Mouse (Mus musculus) lung, postnatal 25 days (tissue): ENCODE measurements around the gene Ttc21a.

Source experiments
- DNase-seq: peaks from one replicate; pipeline ENCODE4 v3.0.0; 2022; ENCODE audit warnings: low spot score

Ttc21a gene

GRCm38 (mm10) chr9:119976704-119977556, 39.5 kb downstream of the Ttc21a start:
- DNase-seq, result no peak

GRCm38 (mm10) chr9:119977557-119978060, 40.2 kb downstream of the Ttc21a start:
- no peak for DNase-seq

DNA sequence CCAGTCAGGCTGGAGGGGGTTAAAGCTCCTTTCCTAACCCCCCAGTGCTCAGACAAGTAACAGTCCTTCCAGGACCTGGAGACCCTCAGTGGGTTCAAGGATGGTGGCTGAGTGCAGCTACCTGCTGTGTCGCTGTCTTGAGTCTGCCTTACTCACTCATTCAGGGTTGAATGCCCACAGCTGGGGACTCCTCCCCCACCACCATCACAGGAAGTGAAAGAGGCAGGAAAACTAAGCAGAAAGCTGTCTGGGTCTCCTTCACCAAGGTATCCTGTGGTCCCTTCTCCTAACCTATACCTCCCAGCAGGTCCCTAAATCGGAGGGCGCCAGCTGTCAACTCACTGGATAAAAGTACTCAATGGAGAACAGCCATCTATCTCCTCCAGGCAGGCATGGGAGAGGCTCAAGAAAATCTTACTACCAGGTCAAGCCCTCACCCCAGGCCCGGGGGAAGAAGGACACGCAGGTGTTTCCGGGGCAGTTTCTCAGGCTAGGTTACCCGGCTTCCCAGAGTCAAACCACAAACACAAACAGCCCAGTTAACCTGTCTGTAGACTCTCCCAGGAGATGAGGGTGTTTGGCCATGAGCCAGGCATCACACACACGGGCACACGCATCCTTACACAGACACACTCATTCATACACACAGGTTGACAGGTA, 40.9 kb downstream of the Ttc21a start:
- DNase-seq, result no peak

DNA sequence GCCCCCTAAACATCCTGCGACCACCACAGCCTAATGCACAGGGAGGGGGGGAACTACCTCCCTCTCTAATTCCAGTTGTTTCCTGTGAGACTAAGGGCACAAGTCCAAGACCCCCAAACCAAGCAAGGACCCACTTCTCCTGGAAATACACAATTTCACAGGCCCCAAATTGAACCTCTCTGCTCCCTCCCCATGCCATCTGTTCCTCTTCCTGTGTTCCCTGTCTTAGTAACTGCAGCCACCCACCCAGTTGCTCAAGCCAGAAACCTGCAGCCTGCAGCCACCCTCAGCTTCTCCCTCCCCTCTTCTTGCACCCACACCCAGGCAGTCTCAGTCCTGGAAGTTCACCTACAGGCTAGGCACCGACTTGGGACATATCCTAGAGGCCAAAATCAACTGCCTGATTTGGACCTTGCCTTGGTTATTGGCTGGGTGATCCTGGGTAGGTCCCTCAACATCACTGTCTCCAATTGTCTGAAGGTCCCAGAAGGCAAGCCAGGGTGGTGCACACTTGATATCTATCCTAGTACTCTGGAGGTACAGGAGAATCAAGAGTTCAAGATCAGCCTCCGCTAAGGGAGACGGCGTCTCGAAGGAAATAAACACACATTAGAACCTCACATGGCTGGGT, 41.5 kb downstream of the Ttc21a start:
- DNase-seq, result no peak

DNA sequence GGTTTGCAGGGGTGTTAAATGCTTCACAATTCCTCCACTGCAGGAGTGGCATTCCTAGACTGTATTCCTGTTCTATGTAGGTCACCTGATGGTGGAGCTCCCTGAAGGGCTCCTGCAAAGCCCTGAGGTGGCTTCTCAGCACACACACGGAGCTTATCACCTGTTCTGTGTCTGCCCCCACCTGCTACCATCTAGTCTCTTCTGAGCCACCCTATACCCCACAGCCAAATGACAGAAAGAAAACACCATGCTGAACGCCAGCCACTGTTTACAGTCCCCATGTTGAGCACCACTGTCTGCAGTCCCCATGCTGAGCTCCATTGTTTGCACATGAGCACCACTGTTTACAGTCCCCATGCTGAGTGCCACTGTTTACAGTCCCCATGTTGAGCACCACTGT, 42.3 kb downstream of the Ttc21a start:
- DNase-seq, result no peak

DNA sequence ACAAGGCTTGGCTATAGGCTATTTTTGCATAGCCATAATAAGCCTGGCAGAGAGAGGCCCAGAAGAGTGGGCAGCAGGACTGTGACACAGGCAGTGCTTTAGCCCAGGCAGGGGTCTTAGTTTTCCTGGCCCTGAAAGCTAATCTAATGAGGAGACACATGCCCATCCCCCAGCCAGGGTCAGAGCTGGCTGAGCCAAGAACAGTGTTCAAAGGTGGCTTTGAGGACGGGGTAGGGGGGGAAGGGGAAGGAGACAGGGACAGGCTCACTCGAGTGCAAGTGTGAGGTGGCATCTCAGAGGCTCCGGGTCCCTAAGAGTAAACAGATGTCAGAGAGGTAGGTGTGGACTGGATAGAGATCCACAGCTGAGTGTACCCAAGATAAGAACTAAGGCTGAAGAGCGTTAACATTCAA, 43.4 kb downstream of the Ttc21a start:
- no peak for DNase-seq

- peak; percentile 92 for DNase-seq
Observed at GRCm38 (mm10) chr9:119981183-119982179, 44.1 kb downstream of the Ttc21a start.

DNA sequence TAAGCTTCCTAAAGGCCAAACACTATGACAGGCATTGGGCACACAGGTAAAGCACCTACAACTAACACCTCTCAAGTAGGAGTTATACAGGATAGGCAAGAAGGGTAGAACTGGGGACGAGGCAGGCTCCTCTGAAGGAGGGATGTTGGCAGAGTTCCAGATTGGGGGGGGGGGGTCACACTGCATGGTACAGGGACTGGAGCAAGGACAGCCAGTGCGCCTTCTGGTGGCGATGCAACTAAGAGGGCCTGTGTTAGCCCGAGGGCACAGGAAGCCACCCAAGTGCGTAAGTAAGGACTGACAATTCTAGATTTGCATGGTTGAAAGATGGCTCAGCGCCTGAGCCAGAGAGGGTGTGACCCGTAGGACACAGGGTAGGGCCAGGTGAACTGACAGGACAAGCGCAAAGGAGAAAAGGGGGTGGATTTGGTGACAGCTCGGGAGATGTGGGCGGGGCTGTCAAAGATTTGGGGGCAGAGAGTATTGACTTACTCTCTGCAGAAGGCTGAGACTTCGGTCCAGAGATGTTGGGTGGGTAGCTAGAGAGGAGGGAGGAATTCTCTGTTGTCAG, 44.9 kb downstream of the Ttc21a start:
- peak; percentile 87 for DNase-seq

DNA sequence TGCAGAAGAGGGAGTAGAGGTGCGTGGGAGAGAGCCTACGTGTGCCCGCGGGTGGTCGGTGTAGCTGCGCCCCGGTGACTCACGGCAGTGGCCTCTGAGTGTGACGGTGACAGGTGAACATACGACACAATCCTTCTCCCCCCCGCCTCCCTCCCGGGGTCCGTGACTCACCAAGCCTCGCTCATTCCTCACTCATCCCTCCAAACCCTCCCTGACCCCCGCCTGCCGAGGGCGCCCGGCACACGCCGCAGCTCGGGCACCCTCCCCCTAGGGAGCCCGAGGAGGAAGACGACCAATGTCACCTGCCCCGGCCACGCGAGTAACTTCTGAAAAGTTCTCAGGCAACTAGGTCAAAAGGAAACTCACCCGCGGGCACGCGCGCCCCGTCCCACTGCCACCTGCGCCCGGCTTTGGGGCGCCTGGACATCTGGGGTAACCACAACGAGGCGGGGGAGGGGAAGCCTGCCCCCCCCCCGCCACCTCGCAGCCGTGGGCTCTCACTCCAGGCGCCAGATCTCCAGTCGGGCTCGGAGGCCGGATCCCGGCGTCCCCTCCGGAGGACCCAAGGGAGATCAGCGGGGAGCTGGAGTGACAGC, 45.6 kb downstream of the Ttc21a start:
- DNase-seq, result peak; percentile 72

- peak; percentile 94 for DNase-seq
Observed at GRCm38 (mm10) chr9:119983585-119984535, 46.5 kb downstream of the Ttc21a start.

- DNase-seq, result no peak
Observed at GRCm38 (mm10) chr9:119984536-119985011, 47.2 kb downstream of the Ttc21a start, which contains the start of gene Csrnp1. Gene Csrnp1 (minus strand): TSS chr9:119984658.

- no peak for DNase-seq
Observed at GRCm38 (mm10) chr9:119985881-119986574, 48.6 kb downstream of the Ttc21a start.

DNA sequence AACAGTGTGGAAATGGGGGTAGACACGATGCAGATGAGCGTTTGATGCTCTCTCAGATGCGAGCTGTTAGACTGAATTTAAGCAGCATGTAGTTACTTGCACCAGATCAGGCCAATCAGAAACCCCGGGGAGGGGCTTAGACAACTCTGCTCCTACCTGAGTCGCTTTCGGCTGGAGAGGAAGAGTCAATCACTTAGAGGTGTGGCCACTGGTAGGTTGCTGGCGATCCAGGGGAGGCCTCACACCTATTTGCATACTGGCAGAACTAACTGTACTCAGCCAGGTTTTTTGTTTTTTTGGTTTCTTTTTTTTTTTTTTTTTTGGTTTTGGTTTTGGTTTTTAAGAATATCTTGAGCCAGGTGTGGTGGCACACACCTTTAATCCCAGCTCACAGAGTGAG, 50.9 kb downstream of the Ttc21a start:
- no peak for DNase-seq

DNA sequence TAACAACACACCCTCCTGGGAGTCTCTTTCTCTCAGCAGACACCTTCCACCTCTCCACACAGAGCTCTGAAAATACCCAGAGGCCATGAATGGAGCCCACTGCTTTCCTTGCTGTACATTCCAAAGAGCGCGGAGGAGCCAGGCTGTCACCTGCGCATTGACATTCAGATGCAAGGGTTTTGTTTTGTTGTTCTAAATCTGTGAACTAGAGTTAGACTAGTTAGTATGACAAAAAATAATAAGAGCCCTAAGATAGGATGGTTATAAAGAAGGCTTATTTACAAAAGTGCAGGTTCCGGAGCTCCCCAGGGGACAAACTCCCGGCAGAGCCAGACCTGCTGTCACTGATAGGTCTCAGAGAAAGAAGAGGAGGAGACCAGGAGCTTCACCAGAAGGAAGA, 53.9 kb downstream of the Ttc21a start:
- DNase-seq, result no peak

DNA sequence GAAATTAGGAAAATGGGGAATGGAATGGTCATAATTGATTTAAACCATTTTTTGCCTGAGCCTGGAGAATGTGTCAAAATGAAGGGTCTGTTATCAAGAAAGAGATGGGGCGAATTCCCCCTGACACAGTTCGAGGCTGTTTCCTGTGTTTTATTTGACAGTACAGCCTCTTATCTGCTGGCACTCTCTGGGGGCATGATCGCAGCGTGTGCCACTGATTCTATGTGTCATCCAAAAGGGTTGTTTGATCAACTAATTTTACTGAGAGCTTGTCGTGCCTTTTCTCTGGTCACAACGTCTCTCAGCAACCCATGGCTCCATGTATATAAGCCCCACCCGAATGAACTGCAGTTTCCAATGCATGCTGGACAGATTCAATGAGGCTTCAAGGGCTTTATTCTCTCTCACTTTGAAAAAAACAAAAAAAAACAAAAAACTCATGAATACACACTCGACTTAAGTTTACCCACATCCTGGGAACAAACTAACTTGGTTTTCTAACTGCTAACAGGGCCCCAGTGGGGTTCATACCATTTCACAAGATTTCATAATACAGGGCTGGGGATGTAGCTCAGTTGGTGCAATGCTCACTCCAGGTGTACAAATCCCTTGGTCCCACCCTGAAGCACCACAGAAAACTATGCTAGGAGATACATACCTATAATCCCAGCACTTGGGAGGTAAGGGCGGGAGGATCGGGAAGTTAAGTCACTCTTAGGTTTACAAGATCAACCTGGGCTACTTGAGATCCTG, 55.9 kb downstream of the Ttc21a start:
- no peak for DNase-seq

DNA sequence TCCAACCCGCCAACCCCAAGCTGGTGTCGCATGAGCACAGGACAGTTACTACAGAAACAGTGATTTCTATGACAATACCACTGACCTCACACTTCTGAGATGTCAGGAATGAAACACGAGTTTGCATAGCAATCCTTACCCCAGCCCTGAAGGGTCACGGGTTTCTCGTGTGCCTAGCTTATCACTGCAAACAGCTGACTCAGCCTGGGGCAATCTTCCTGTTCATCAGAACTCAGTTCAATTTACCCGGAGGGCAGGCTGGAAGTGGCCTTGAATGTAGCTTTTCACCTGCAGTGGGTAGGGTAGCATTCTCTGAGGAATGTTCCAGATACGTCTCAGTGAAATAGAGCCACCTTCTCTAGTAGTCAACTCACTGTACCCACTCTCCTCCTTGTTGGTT, 56.8 kb downstream of the Ttc21a start:
- DNase-seq, result no peak

DNA sequence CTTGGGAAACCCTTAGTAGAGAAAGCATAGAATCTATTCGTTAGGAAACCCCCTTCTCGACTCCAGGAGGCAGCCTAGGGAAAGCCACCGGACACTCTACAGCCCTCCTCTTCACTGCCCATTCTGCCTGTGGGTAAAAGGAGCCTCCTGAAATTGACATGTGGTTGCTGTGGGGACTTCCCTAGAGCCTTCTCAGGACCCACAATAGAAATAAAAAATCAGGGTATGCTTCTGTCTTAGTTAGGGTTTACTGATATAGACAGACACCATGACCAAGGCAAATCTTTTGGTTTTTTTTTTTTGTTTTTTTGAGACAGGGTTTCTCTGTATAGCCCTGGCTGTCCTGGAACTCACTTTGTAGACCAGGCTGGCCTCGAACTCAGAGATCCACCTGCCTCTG, 58.7 kb downstream of the Ttc21a start:
- no peak for DNase-seq

GRCm38 (mm10) chr9:119998776-119999175, 61.4 kb downstream of the Ttc21a start:
- DNase-seq, result no peak
